Comparison of ENCODE assay signal across 9 mouse cellular contexts in the genomic region with DNA sequence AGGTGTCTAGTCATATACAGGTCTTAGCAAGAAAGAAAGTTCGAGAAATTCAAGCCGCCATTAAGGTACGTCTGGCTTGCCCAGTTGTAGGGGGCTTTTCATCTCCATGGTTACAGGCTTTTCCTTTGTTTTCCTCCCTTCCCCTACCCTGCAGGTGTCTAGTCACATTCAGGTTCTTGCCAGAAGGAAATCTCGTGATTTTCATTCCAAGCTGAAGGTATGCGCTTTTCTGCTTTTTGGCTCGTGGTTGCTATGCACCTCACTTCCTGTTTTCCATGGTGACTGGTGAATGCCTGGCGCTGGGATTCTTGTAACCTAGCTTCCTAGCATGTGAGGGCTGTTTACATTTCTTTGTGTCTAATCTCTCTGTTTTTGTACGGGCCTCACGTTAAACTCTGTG.
DNase-seq lines count a peak whose midpoint lies in the region; ATAC-seq lines count a peak whose summit lies in the region.
"Had no signal": no experiment of that assay in that cellular context is flagged by ENCODE, and none has a peak within 500 bp of the region (broad histone marks: within the 10 kb centered on the region; RNA-seq: fewer than 3 reads in every experiment).

No protein-coding gene starts in this region.

- ATAC-seq in kidney, embryonic 14.5 days (ENCODE audit: low FRiP score, low TSS enrichment) = peak; percentile 25; the same call in 1 of the 2 replicates
- no peak for ATAC-seq in heart, embryonic 15.5 days (replicated peaks; ENCODE audit: insufficient number of reproducible peaks, insufficient read depth, low FRiP score, low read depth)
- ATAC-seq: Patski had no signal

- H3K4me1 ChIP-seq in kidney, embryonic 14.5 days (ENCODE audit: control insufficient read depth, insufficient read depth, low read length) = no peaks in the 10 kb centered on the region; the same call in 1 of the 2 replicates
- H3K4me1 ChIP-seq in heart, embryonic 15.5 days (replicated peaks) = peaks cover 13% of the 10 kb centered on the region

- H3K9me3 ChIP-seq in kidney, embryonic 14.5 days (ENCODE audit: control insufficient read depth, low read length) = no peaks in the 10 kb centered on the region
- no peaks in the 10 kb centered on the region for H3K9me3 ChIP-seq in heart, embryonic 15.5 days (replicated peaks)

- H3K36me3 ChIP-seq in kidney, embryonic 14.5 days (ENCODE audit: control insufficient read depth, insufficient read depth, low read length) = 0 out of 2 replicates have a peak, but pooled peaks cover 2% of the 10 kb centered on the region
- H3K36me3 ChIP-seq in heart, embryonic 15.5 days = no peaks in the 10 kb centered on the region

- H3K4me3 ChIP-seq in kidney, embryonic 14.5 days (ENCODE audit: low read length) = no peak overlapping the region
- H3K4me3 ChIP-seq in heart, embryonic 15.5 days = 0 out of 2 replicates have a peak overlapping the region, but pooled peaks have one; percentile 15

- H3K9ac ChIP-seq in kidney, embryonic 14.5 days (ENCODE audit: low read depth, low read length) = no peak overlapping the region
- no peak overlapping the region for H3K9ac ChIP-seq in heart, embryonic 15.5 days

- no peaks in the 10 kb centered on the region for H3K27me3 ChIP-seq in kidney, embryonic 14.5 days (ENCODE audit: control insufficient read depth, insufficient read depth, low read length)
- H3K27me3 ChIP-seq in heart, embryonic 15.5 days = no peaks in the 10 kb centered on the region
- H3K27me3 ChIP-seq: Patski had no signal

- WGBS in kidney, embryonic 14.5 days = 37% methylated on average over 9 of the region's 9 CpGs
- 44% methylated on average over 9 of the region's 9 CpGs for WGBS in heart, embryonic 15.5 days

- H3K27ac ChIP-seq in kidney, embryonic 14.5 days (ENCODE audit: low read depth, low read length) = 0 out of 2 replicates have a peak overlapping the region, but pooled peaks have one; percentile 1
- peak overlapping the region; percentile 29; the same call in 1 of the 2 replicates for H3K27ac ChIP-seq in heart, embryonic 15.5 days

- no peak overlapping the region for H3K4me2 ChIP-seq in kidney, embryonic 14.5 days (replicated peaks; ENCODE audit: low read depth, low read length)
- peak overlapping the region; percentile 36 for H3K4me2 ChIP-seq in heart, embryonic 15.5 days

- DNase-seq in kidney, adult 11 months = no peak
- DNase-seq in brain, embryonic 18.5 days (ENCODE audit: low read depth, low spot score) = peak; percentile 66
- peak; percentile 67 for DNase-seq in lung, postnatal 36 days
- DNase-seq in adrenal gland, adult 18-20 months (ENCODE audit: low spot score in 2 of 2) = no peak
- DNase-seq in thymus, postnatal 0 days (ENCODE audit: low spot score) = no peak
- no peak for DNase-seq in layer of hippocampus, adult 18-20 months (ENCODE audit: low spot score in 2 of 2)

Comparison
In these comparisons a context has a peak if more than half of its experiments do, and no peak if none do; other contexts are left out.
1. DNase-seq: peak in brain, embryonic 18.5 days (single experiment) and lung, postnatal 36 days (single experiment); none in kidney, adult 11 months (single experiment), adrenal gland, adult 18-20 months (0 of 2), thymus, postnatal 0 days (single experiment) and layer of hippocampus, adult 18-20 months (0 of 2).